Mouse (Mus musculus) megakaryocyte, embryonic 14.5 days (primary cell): ENCODE measurements around the gene Adad2.

ENCODE experiments used
- FLI1 ChIP-seq: IDR thresholded peaks from 2 replicates; pipeline ENCODE4 v1.6.1; 2012; ENCODE audit warnings: low read length, inconsistent platforms, mixed read lengths
- GATA1 ChIP-seq: IDR thresholded peaks from 3 replicates; pipeline ENCODE4 v1.6.1; 2012; ENCODE audit warnings: mixed read lengths, low read length, inconsistent platforms, borderline replicate concordance

DNA sequence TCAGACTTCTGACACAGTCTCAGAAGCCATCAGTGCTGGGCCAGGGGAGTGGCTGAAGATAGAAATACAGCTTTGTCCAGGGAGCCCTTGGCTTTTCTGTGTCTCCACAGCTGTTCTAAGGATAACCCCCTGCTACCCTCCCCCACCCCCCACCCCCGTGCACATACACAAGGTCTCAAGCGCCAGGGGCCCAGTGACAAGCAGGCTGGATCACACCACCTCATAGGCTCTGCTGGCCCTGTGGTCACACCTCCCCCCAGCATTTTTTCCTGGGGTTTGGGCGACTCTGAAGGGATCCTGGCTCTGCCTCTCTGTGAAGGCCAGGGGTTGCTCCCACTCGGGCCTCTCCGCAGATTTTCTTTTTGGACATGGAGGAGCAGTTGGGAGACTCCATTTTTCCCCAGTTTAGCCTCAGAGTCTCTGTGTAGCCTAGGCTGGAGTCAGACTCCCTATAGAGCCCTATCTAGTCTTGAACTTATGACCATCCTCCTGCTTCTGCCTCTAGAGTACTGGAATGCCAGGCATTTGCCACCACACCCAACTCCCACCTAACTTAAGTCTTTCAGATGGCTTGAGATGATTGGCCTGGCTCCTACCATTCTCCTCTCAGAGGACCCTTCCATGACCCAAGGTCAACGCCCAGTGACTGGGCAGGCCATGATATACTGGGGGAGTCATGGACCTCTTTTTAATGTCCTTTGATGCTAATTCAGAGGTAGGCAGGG is 7.7 kb downstream of the Adad2 start:
- TF ChIP-seq GATA1: no peak
- TF ChIP-seq FLI1: no peak
